Mouse (Mus musculus) retina, postnatal 1 day (tissue): ENCODE measurements around the gene Gemin7.
"Not testable (repeated sequence)": the region's sequence is repeated elsewhere in the genome, so short reads cannot be mapped to it uniquely, and the experiment has no call there.

ENCODE experiments used
- DNase-seq: peaks from one replicate; pipeline ENCODE4 v3.0.0-alpha.2; 2012

Gene Gemin7

DNA sequence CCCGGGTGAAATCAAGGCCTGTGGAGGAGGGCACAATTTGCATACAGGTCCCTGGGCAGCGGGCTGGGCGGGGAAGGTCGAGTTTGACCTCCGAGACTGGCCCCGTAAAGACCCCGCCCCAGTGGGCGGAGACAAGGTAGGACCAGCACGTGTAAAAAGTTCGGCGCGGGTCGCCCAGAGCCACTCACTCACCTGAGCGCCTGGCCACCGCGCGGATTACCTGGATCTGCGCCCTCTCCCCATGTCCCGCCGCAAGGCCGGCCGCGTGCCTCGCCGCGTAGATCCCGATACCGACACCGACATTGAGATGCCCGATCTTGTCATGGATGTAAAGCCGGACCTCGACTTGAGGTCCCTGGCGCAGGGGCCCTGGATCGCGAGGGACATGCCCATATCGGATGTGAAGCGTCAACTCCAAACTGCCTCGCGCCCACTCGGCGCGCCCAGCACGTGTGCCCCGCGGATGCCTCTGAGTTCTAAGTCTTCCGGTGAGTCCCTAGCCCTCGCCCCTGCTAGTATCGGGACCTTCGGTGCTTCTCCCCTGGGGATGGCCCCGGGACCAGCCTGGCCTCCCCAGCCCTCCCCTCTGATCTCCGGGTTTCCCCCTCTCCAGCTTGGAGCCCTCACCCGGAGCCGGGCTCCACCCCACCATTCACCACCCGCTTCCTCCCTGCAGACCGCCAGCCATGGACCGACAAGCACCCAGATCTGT, at the start of gene Gemin7, which contains the start of gene Zfp296:
Gemin7 (minus strand) TSS at position 455 of the 712 bp plus-strand sequence.
Zfp296 (plus strand) TSS at position 147 of the 712 bp plus-strand sequence.
- DNase-seq: peak; percentile 24

DNA sequence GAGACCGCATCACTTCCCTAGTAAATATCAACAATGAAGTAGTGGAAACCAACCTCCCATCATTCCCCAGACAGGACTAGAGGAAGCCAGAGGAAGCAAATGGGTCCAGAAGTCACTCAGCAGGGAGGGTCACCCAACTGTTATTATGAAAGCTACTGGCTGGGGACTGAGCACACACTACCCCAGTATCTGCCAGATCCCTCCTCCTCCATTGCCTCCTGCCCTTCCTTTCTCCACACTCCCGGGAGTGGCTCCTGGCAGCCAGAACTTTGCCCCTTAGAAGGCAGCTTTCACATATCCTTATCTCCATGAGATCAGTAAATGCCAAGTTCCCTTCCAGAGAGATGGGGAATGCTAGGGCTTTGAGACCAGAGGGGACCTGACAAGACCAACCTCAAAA, 46.0 kb upstream of the Gemin7 start:
- DNase-seq: no peak

DNA sequence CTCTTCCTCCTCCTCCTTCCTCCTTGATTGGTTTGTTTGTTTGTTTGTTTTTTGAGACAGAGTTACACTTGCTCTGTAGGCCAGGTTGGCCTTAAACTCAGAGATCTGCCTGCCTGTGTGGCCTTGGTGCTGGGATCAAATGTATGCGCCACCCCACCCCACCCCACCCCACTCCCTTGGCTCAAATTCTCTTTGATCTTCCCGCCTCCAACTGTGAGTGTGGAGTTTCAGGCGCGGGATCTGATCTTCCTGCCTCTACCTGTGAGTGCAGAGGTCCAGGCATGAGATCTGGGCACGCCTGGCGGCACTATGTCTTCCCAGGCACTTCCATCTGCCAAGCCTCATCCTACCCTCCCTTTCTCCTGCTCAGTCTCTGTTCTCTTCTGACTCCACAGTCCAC, 44.8 kb upstream of the Gemin7 start:
- no peak for DNase-seq

DNA sequence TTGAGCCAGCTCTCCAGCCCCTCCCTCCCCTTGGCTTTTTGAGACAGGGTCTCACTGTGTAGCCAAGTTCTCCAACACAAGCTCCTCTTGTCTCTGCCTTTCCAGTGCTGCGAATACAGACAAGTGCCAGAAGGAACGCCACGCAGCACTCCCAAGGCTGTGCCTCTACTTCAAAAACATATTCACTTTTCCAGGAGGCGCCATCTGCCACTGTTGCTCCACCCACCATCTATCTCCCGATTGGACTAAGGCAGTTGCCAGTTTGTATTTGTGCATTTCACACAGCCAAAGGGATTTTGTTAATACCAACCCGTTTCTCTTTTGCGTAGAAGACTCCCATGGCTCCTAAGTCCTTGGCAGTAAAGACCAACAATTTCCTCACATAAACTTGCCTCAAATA, 43.4 kb upstream of the Gemin7 start:
- DNase-seq: no peak

DNA sequence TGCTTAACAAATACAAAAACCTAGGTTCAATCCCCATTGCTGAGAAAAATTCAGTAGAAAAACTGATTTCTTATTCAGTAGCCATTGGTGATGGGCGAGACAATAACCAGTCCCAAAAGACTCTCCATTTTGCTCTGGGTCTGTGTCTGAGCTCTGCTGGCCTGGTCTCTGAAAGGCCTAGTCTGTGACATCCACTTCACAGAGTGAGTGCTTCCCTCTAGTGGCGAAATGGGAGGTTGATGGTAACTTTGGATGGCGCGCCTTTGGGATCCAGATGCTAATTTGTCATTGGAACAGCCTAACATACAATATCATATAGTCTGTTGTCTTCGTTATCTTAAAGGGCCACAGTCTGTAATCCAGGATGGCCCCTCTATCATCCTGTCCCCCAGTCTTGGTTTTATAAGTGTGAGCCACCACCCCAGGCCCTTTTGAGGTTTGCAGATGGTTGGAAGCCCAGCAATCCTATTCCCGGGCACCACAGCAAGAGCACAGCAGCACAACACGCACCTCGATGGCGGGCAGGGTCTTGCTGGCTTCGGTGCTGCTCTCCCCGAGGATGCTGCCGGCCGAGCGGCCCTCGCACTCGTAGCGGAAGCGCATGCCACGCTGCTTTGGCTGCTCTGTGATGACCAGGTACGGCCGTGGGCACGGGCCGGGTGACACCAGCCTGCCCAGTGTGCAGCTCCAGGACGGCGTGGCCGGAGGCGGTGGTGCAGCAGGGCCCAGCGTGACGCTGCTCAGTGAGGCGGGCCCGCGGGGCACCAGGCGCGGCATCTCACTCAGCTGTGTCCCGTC, 41.8 kb upstream of the Gemin7 start:
- peak; percentile 91 for DNase-seq

DNA sequence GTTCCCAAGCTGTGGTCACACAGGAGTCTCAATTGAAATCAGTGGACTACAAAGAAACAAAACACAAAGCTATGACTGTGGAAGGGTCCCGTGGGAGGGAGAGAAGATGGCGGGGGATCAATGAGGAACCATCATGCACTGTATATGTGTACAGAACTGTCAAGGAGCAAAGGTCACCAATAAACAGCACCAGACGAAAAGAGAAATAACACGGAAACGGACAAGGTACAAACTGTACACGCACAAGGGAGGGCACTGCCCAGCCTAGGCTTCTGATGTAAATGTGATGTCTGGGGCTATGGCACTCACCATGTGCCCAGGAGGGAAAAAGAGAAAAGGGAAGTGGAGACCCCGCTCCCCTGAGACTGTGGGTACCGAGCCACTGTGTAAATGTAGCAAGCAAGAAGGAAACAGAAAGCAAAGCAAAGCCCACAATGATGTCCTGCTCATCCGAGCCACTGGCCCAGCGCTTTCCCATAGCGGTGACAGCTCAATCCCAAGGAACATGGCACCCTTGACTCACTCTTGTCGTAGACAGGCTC, 37.7 kb upstream of the Gemin7 start:
- DNase-seq: no peak

DNA sequence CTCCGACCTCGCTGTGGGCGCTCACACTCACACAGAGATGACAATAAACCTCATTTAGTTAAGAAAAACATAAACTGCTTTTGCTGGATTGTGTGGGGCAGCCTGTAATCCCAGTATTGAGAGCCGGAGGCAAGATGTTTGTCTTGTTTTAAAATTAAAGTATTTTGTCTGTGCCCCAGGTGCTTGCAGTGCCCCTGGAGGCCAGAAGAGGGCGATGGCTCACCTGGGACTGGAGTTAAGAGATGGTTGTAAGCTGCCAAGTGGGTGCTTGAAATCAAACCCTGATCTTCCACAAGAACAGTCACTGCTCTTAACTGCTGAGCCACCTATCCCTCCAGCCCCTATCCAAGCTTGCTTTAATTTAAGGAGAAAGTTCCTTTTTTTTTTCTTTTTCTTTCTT, 33.6 kb upstream of the Gemin7 start:
- DNase-seq: no peak

DNA sequence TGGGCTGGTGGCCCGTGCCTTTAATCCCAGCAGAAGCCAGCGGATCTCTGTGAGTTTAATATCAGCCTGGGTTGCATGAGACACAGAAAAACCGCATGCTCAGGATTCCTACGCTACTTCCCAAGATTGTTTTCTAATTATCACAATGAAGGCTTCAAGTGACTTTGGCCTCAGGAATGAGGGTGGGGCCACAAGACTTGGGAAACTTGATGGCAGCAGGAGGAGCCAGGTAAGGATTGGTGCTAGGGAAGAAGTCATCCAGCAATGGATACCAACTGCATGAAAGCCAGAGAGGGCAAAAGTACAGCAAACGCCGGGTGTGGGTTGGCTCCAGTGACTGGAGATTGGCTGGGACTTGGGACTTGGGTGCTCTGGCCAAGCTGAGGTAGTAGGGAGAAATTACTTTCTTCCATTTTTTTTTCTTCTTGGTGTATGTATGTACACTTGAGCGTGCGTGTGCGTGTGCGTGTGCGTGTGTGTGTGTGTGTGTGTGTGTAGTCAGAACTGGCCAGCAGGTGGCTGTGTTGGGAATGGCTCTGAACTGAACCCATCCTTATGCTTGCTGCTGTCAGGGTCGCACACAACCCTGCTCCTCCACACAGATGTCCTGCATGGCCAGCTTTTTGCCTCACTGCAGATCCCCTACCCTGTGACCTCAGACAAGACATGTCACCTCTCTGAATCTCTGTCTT, 32.4 kb upstream of the Gemin7 start:
- DNase-seq: no peak

DNA sequence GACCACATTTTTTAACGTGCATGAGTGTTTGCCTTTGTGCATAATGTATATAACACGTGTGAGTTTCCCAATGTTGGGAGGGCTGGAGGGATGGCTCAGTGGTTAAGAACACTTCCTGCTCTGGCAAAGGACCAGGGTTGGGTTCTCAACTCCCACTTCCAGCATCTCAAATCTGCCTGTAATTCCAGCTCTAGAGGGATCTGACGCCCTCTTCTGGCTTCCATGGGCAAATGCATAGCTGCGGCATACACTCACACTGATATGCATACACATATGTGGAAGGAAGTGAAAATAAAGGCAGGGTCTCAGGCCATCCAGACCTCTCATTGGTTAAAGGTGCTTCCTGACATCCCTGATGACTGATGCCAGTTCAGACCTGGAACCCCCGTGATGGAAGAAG, 29.9 kb upstream of the Gemin7 start:
- DNase-seq: no peak

DNA sequence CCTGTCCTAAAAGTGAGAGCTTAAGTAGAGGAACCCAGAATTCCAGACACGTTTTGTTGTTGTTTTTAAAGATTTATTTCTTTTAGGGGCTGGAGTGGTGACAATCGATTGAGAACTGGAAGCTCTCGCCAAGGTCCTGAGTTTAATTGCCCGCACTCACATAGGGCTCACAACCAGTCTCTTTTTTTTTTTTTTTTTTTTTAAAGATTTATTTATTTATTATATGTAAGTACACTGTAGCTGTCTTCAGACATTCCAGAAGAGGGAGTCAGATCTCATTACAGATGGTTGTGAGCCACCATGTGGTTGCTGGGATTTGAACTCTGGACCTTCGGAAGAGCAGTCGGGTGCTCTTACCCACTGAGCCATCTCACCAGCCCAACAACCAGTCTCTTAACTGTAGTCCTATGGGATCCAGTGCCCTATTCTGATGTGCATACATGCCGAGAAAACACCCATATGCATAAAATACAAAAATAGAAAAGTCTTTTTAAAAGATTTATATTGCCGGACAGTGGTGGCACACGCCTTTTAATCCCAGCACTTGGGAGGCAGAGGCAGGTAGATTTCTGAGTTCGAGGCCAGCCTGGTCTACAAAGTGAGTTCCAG, 27.3 kb upstream of the Gemin7 start:
- not testable (repeated sequence) for DNase-seq

DNA sequence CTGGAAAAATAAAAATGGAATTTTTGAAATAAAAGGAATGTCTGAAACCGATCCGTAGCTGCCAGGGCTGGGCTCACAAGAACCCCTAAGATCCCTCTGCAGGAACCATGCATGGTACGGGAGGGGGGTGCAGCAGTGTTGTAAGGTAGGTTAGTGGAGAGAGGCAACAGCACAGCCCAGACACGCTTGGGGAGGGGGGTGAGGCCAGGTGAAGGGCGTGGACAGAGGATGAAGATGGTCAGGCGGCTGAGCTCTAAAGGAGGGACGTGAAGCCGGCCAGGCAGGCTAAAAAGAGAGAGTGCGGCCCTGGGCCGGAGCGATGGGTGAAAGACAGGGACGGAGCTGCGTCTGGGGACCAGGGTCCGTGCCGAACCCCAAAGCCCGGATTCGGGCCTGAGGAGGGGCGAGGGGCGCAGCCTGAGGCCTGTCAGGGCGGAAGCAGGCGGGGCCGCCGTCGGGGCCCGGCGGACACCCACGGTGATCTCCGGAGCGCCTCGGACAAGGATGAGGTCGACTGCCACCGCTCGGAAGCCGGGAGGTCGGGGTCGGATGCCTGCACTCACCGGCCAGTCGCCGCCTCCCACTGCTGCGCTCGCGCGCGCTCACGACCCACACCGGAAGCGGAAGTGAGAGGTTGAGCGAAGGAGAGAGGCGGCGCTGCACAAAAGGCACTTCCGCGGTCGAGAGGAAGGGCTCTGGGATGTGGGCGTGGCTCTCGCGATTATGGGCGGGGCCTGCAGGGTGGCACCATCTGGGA, 26.6 kb upstream of the Gemin7 start, which contains the start of gene Clasrp:
Clasrp (minus strand) TSS at position 638 of the 757 bp plus-strand sequence.
- peak; percentile 96 for DNase-seq

DNA sequence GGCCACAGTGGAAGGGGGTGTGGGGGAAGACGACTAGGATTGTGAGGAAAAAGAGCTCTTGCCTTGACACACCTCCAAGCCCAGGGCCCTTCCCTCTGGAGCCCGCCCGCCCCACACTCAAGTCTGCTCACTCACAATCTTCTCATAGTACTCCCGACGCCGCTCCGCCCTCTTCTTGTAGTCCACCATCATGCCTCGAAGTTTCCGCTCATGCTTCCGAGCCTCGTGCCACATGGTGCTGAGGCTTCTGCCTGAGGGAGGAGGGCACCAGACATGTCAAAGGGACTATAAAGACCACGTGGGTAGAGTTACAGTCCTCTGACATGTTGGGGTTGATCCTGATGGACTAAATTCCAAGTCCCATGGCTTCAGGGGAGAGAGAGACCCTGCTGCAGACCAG, 25.7 kb upstream of the Gemin7 start:
- DNase-seq: no peak

DNA sequence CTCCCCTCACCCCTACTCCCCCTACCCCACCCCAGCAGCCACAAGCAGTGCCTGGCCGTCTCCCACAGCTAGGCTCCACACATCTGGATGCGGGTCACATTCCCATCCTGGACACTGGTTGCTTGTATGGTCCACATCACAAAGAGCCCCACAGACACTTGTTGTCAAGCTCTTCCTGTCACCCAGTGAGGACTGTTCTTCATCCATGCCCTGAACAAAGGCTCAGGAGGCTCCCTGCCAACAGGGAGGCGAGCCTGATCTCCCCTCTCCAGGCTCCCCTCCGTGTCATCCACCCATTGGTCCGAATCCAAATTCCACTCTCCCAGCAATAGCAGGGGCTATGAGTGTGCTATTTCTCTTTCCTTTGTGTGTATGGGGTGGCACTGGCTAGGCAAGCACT, 23.2 kb upstream of the Gemin7 start:
- DNase-seq: no peak

DNA sequence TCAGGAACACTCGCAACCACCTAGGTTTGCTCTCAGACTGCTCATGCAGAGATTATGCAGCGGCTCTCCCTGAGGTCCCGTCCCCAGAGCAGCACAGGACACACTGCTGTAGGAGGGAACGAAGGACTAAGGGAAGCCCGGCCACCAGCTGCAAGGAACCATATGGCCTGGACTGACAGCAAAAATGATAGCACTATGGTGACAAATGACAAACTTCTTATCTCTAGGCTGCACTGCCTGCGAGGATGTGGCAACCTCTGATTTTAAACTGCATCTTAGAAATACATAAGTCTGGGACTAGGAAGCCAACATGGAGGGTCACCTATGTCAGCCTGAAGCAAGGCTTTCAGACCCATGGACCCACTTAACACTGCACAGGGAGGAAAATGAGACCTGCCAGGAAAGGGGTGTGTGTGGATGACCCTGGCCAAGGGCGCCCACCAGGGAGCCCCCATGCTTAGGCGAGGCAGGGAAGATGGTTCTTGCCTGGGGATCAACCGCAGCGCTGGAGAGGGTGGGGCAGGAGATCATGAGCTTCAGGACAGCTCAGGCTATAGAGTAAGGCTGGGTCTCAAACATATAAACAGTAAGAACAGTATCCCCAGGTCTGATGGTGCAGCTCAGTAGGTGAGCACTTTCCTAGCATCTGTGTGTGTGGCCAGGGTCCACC, 15.8 kb upstream of the Gemin7 start:
- DNase-seq: no peak

DNA sequence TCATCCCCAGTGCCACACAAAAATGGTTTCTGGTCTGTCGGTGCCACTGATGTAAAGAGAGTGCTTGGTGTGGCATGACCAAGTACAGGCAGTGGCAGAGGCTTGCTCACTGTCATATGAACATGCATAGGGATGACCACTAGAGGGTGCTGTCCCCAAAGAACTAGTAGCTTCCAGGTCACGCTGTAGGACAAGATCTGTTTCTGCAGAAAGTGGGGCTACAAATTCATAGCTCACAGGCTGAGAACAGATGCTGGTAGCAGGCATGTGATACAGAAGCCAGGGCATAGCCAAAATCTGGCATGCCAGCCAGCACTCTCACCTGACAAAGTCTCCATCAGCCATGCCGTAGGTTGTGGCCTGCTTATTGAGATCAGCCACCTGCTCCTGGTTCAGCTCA, 12.5 kb upstream of the Gemin7 start:
- peak; percentile 88 for DNase-seq

DNA sequence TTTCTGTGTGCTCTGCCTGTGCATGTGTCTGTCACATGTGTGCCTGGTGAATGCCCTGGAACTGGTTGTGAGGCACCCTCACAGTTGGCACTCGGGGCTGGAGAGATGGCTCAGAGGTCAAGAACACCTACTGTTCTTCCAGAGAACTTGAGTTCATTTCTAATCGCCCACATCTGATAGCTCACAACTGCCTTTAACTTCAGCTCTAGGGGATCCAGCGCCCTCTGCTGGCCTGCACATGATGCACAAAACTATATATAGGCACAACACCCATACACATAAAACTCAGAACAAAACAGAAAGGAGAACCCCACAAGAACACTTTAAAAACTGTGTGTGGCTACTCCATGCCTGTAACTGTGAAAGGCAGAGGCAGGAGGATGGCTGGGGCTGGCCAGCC, 11.8 kb upstream of the Gemin7 start:
- peak; percentile 57 for DNase-seq

DNA sequence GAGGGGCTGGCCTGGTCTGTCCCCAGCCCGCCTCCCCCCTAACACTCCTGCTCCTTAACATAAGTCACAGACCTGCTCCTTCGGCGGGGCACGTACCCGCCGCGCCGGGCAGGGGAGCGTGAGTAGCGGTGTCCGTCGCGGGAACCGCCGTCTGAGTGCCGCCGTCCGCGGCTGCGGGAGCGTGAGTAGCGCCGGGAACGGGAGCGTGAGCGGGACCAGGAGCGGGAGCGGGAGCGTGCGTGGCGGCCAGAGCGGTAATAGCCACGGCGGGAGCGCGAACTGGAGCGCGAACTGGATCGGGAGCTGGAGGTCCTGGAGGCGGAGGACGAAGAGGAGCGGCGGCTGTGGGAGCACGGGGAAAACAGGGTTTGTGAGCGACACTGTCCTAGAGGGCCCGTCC, 8.9 kb upstream of the Gemin7 start:
- DNase-seq: no peak

DNA sequence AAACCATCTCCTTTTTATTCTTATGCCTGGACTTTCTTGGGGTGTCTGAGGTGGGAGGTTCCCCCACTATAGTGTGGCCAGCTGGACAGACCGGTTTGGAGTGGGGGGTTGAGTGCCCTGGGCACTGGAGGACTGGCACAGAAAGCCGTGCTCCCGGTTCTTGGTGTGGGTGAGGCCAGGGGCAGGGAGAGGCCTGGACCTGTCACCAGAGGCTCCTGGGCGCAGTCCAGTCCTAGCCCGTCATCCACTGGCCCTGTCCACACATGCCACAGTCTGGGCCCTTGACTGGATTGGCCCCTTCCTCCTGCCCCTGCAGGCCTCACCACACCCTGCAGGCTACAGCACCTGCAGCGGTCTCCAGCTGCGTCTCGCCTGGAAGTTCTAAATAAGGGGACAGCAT, 3.2 kb upstream of the Gemin7 start:
- DNase-seq: no peak

DNA sequence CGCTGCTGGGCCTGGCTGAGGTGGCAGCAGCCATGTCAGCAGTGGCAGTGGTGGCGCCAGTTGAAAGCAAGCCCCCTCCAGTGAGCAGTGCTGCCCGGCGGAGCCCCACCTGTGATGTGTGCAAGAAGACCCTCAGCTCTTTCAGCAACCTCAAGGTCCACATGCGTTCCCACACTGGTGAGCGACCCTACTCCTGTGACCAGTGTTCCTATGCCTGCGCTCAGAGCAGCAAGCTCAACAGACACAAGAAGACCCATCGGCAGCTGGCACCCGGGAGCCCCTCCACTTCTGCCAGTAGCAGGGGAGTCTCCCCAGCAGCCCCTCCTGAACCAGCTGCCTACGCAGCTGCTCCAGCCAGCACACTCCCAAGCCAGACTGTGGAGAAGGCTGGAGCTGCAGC, 2.4 kb upstream of the Gemin7 start:
- no peak for DNase-seq

DNA sequence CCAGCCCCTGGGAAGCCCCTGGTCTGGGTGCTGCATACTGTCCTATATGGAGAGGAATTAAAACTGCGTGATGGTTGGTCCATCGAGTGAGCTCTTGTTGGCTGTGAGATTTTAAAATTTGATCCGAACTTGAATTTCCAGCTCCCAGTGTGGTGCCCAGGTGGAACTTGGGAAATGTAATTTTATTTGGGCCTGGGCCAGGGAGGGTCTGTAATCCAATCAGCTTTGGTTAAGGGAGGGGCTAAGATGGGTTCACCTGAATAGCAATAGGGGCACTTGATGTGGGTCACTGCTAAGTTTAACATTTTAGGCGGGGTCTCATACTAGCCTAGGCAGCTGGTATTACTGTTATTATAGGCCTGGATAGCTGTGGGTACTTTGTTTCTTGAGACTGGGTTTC, 1.0 kb upstream of the Gemin7 start:
- DNase-seq: no peak

DNA sequence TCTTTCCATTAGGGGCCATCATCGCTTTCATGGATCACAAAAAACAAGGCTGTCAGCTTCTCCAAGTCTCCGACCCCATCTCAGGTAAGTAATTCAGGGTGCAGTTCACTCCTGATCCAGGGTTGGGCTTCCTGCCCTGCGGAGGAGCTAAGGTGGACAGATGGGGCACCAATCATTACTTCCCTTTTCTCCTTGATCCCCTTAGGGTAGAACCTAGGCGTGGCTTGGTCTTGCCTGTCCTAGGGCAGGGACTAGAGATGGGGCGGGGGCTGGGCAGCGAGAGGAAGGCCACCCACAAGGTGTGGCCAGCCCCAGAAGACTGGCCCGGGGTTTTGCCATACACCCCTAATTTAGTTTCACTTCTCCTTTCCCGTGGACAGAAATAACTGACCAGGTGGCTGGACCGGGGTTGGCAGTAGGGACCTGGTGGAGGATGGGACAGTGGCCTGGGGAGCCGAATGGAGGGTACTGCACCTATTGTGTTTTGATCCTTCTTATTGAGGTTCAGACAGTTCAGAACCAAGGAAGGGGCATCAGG, 551 bp upstream of the Gemin7 start:
- DNase-seq: no peak
